Mouse (Mus musculus) kidney, embryonic 14.5 days (tissue): ENCODE data around the gene Nrgn. TPM values are rescaled to one million over a fixed set of nuclear protein-coding genes. Genes with fewer than 3 reads are reported as not detected.

ENCODE experiments used
- ATAC-seq: fragments of 200-750 bp; cut with Nextera tagmentation; 2 replicates; pipeline ENCODE4 v1.8.0; 2017; ENCODE audit warnings: moderate number of reproducible peaks, mild to moderate bottlenecking, moderate TSS enrichment, moderate library complexity; ENCODE audit not compliant: low FRiP score, low TSS enrichment
- H3K27ac ChIP-seq: fragments of 300-500 bp; sonication (generic); 2 replicates; pipeline ENCODE4 v1.5.1; 2014; ENCODE audit warnings: low read depth, mild to moderate bottlenecking, low read length, moderate library complexity, mixed read lengths
- H3K27me3 ChIP-seq: fragments of 300-500 bp; sonication (generic); 2 replicates; pipeline ENCODE4 v1.6.1; 2014; ENCODE audit warnings: mild to moderate bottlenecking, low read length; ENCODE audit not compliant: control insufficient read depth, insufficient read depth
- H3K36me3 ChIP-seq: fragments of 300-500 bp; sonication (generic); 2 replicates; pipeline ENCODE4 v1.6.1; 2014; ENCODE audit warnings: low read length, mixed read lengths; ENCODE audit not compliant: control insufficient read depth, insufficient read depth
- H3K4me1 ChIP-seq: fragments of 300-500 bp; sonication (generic); 2 replicates; pipeline ENCODE4 v1.6.1; 2014; ENCODE audit warnings: low read length, mixed read lengths; ENCODE audit not compliant: control insufficient read depth, insufficient read depth
- H3K4me2 ChIP-seq: fragments of 300-500 bp; sonication (generic); replicated peaks from 2 replicates; pipeline ENCODE4 v1.6.1; 2014; ENCODE audit warnings: low read depth, mild to moderate bottlenecking, low read length
- H3K4me3 ChIP-seq: fragments of 300-500 bp; sonication (generic); 2 replicates; pipeline ENCODE4 v1.5.1; 2014; ENCODE audit warnings: mild to moderate bottlenecking, low read length
- H3K9ac ChIP-seq: fragments of 300-500 bp; sonication (generic); 2 replicates; pipeline ENCODE4 v1.6.1; 2014; ENCODE audit warnings: low read depth, mild to moderate bottlenecking, low read length, moderate library complexity
- H3K9me3 ChIP-seq: fragments of 300-500 bp; sonication (generic); 2 replicates; pipeline ENCODE4 v1.6.1; 2016; ENCODE audit warnings: low read length; ENCODE audit not compliant: control insufficient read depth
- WGBS: fragments of 180-500 bp; shearing (Covaris S2); extraction: QIAGEN DNeasy Blood & Tissue Kit; methylation state at CpG from one replicate; pipeline ENCODE4 v1.1.7; 2014; 5-methylcytosine and 5-hydroxymethylcytosine counted together
- polyA plus RNA-seq: library from polyadenylated mRNA; unstranded; fragments of >200 nt; fragmentation: Nextera tagmentation; extraction: Ambion mirVana; gene quantifications from 2 replicates; pipeline ENCODE4 v1.2.1, GENCODE M21; 2014

Gene Nrgn
- polyA plus RNA-seq = 3.1 and 3.4 TPM in 2 replicates

- H3K36me3 ChIP-seq = no peaks in the 10 kb centered on the region
- no peak within 1 kb of the TSS for H3K27ac ChIP-seq
- WGBS = 5% methylated on average over 31 of the region's 31 CpGs
- 0 out of 2 replicates have a peak, but pooled peaks cover 13% of the 10 kb centered on the region for H3K4me1 ChIP-seq
- peak; percentile 96 for ATAC-seq
- peak within 1 kb of the TSS; percentile 39 for H3K4me3 ChIP-seq
- peaks cover 23% of the 10 kb centered on the region for H3K27me3 ChIP-seq
- H3K4me2 ChIP-seq = peak within 1 kb of the TSS; percentile 84
- H3K9ac ChIP-seq = peak within 1 kb of the TSS; percentile 31; the same call in 1 of the 2 replicates
- no peaks in the 10 kb centered on the region for H3K9me3 ChIP-seq
Measured at GRCm38 (mm10) chr9:37552536-37553293, at the start of gene Nrgn. Gene Nrgn (minus strand): TSS chr9:37552904.

- Histone ChIP-seq H3K4me3 (no peak overlapping the region), H3K36me3 (no peaks in the 10 kb centered on the region), H3K27ac (no peak overlapping the region), H3K9ac (no peak overlapping the region), H3K4me1 (no peaks in the 10 kb centered on the region), H3K4me2 (no peak overlapping the region), H3K9me3 (no peaks in the 10 kb centered on the region), H3K27me3 (no peaks in the 10 kb centered on the region)
- WGBS = 88% methylated on average over 2 of the region's 2 CpGs
- no peak; the same call in 1 of the 2 replicates for ATAC-seq
Measured at GRCm38 (mm10) chr9:37600538-37601205, 48.0 kb upstream of the Nrgn start.

GRCm38 (mm10) chr9:37598637-37599036 is 45.9 kb upstream of the Nrgn start:
- no peak for ATAC-seq
- WGBS = 81% methylated on average over 2 of the region's 2 CpGs
- H3K4me1 ChIP-seq = no peaks in the 10 kb centered on the region
- H3K9ac ChIP-seq = no peak overlapping the region
- no peaks in the 10 kb centered on the region for H3K9me3 ChIP-seq
- no peaks in the 10 kb centered on the region for H3K27me3 ChIP-seq
- no peak overlapping the region for H3K4me2 ChIP-seq
- H3K36me3 ChIP-seq = no peaks in the 10 kb centered on the region
- no peak overlapping the region for H3K27ac ChIP-seq
- H3K4me3 ChIP-seq = no peak overlapping the region

- no peak for ATAC-seq
- Histone ChIP-seq H3K27me3 (no peaks in the 10 kb centered on the region), H3K4me2 (no peak overlapping the region), H3K4me1 (no peaks in the 10 kb centered on the region), H3K36me3 (no peaks in the 10 kb centered on the region), H3K4me3 (no peak overlapping the region), H3K9me3 (no peaks in the 10 kb centered on the region), H3K9ac (no peak overlapping the region), H3K27ac (no peak overlapping the region)
- 88% methylated on average over 1 of the region's 1 CpGs for WGBS
Measured at GRCm38 (mm10) chr9:37595570-37595969, 42.9 kb upstream of the Nrgn start.

GRCm38 (mm10) chr9:37593690-37594089 is 41.0 kb upstream of the Nrgn start:
- 89% methylated on average over 3 of the region's 3 CpGs for WGBS
- no peaks in the 10 kb centered on the region for H3K4me1 ChIP-seq
- no peak overlapping the region for H3K4me2 ChIP-seq
- no peak overlapping the region for H3K9ac ChIP-seq
- ATAC-seq = no peak
- no peaks in the 10 kb centered on the region for H3K36me3 ChIP-seq
- no peaks in the 10 kb centered on the region for H3K9me3 ChIP-seq
- no peaks in the 10 kb centered on the region for H3K27me3 ChIP-seq
- H3K4me3 ChIP-seq = no peak overlapping the region
- no peak overlapping the region for H3K27ac ChIP-seq

GRCm38 (mm10) chr9:37592633-37593032 is 39.9 kb upstream of the Nrgn start:
- Histone ChIP-seq H3K36me3 (no peaks in the 10 kb centered on the region), H3K4me2 (no peak overlapping the region), H3K9me3 (no peaks in the 10 kb centered on the region), H3K4me3 (no peak overlapping the region), H3K9ac (no peak overlapping the region), H3K4me1 (no peaks in the 10 kb centered on the region), H3K27ac (no peak overlapping the region), H3K27me3 (no peaks in the 10 kb centered on the region)
- 66% methylated on average over 6 of the region's 6 CpGs for WGBS
- no peak for ATAC-seq

- WGBS = 82% methylated on average over 2 of the region's 2 CpGs
- no peak overlapping the region for H3K4me2 ChIP-seq
- ATAC-seq = no peak
- H3K27ac ChIP-seq = no peak overlapping the region
- no peak overlapping the region for H3K4me3 ChIP-seq
- no peaks in the 10 kb centered on the region for H3K9me3 ChIP-seq
- no peaks in the 10 kb centered on the region for H3K4me1 ChIP-seq
- H3K36me3 ChIP-seq = no peaks in the 10 kb centered on the region
- H3K27me3 ChIP-seq = no peaks in the 10 kb centered on the region
- no peak overlapping the region for H3K9ac ChIP-seq
Measured at GRCm38 (mm10) chr9:37592025-37592424, 39.3 kb upstream of the Nrgn start.

- H3K4me1 ChIP-seq = no peaks in the 10 kb centered on the region
- no peak overlapping the region for H3K4me3 ChIP-seq
- WGBS = 83% methylated on average over 4 of the region's 4 CpGs
- H3K9ac ChIP-seq = no peak overlapping the region
- no peak for ATAC-seq
- no peak overlapping the region for H3K27ac ChIP-seq
- no peaks in the 10 kb centered on the region for H3K36me3 ChIP-seq
- no peaks in the 10 kb centered on the region for H3K9me3 ChIP-seq
- no peak overlapping the region for H3K4me2 ChIP-seq
- no peaks in the 10 kb centered on the region for H3K27me3 ChIP-seq
Measured at GRCm38 (mm10) chr9:37590381-37590780, 37.7 kb upstream of the Nrgn start.

- Histone ChIP-seq H3K4me3 (no peak overlapping the region), H3K9me3 (no peaks in the 10 kb centered on the region), H3K27me3 (no peaks in the 10 kb centered on the region), H3K4me2 (no peak overlapping the region), H3K36me3 (no peaks in the 10 kb centered on the region), H3K27ac (no peak overlapping the region), H3K4me1 (no peaks in the 10 kb centered on the region), H3K9ac (no peak overlapping the region)
- ATAC-seq = no peak
- WGBS = 78% methylated on average over 4 of the region's 4 CpGs
Measured at GRCm38 (mm10) chr9:37586718-37587117, 34.0 kb upstream of the Nrgn start.
